Mouse (Mus musculus) urinary bladder, postnatal 14 days (tissue): ENCODE results near the gene Uts2r.

Experiments
- DNase-seq: peaks from one replicate; pipeline ENCODE4 v3.0.0; 2021; ENCODE audit warnings: low spot score

The Uts2r gene

DNA sequence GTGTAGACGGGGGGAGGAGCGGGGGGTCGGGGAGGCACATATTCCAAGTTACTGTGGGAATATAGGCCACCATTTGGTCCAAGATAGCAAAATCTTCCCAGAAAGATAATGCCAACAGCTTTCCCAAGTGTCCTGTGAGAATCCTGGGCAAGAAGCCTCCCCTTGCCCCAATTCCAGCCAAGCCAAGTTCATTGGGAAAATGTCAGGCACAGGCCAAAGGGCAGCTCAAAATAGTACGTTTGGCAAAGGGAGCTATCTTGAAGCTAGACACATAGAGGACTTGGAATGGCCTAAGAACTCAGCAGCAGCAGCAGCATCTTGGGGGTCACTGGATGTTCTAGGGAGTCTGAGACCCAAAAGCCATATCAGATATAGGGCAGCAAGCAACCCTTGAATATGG lies 3.7 kb downstream of the Uts2r start:
- no peak for DNase-seq

- no peak for DNase-seq
These were observed 13.1 kb downstream of the Uts2r start for GRCm38 (mm10) chr11:121173203-121173602.

DNA sequence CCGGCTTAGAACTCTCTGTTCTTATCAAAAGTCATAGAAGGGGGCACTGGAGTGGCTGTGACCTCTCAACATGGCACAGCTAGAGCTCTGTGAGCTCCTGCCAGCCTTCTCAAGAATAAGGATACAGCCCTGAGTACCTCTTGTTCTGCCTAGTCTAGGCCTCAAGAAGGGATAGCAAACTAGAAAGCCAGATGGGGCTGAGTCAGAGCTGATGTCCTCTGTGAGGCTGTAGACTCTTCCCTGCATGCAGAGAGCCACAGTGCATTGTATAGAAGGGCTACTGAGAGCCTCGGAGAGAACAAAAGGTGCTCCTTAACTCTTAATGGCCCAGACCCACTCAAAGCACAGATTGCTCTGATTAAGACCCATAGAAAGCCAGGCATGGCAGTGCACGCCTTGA lies 14.2 kb downstream of the Uts2r start:
- DNase-seq = no peak

DNA sequence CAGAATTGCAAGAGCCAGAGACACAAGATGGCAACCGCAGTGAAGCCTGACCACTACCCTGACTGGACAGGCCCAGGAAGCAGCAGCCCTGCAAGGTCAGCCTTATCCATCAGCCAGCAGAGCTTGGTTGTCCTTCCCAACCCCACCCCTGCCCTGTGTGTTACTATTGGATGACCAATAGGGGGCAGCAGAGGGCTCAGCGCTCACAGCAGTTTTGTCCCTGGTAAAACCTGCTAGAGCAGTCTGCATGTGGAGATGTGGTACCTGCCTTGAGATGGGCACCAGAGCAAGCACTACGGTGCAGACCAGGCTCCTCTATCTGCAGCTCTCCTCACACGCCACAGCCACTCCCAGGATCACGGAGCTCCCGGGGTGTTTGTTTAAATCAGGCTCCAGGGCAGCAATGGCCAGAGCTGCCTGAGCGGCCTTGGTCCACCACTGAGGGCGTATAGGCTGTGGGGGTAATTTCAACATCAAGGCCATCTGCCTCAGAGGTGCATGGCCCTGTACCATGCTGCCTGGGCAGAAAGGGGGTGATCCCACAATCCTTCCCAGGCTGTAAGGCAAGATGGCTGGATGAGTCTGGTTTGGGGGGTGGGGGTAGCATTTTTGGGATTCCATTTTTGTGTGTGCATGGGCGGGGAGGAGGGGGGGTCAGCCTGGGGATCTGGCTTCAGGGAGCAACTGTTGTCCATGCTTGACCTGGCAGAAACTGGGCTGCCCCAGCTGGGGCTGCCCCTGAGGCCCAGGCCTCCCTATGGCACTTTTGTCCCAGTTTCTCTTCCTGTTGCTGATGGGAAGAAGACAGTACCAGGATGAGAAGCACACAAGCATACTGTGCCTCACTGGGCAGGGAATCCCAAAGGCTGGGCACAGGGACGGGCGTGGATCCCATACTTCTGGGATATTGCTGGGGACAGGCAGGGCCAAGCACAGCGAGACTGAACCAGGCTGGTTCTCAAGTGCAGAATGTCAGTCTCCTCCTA lies 16.5 kb downstream of the Uts2r start:
- DNase-seq = peak; percentile 68

GRCm38 (mm10) chr11:121189681-121190080 lies 29.6 kb downstream of the Uts2r start:
- no peak for DNase-seq

DNA sequence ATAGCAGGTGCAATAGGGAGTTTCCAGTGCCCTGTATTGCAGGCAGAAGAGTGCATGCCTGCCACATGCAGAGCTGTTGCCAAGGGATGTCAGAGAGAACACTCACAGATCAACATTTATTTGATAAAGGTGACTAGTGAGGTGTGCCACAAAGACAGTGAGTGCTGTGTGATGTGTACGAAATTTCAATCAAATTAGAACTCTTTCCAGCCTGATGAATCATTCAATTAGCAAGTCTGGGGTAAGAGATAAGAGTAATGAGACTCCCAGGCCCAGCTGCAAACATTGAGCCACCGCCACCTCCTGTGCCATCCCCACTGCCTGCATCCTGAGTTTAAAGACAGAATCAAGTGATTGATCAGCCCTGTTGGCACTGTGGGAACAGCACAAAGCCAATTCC lies 32.7 kb downstream of the Uts2r start:
- DNase-seq = no peak

DNA sequence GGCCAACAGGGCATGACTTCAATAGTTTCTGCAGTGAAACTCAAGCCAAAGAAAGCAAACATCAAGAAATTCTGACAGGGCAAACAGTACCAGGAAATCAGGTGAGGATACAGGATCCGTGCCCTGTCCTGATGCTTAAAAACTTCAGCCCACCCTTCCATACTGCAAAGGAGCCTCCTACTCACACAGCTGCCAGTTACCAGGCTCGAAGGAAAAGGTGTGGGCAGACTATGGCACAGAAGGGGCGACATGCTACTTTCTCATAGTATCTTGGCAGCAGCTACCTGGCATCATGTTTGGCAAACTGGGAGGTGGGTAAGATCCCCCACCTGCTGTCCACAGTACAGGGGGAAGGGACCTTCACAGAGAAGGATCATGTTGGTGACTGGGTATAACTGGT lies 33.3 kb downstream of the Uts2r start:
- DNase-seq = no peak

- no peak for DNase-seq
These were observed 38.6 kb downstream of the Uts2r start for GRCm38 (mm10) chr11:121198622-121199021.

DNA sequence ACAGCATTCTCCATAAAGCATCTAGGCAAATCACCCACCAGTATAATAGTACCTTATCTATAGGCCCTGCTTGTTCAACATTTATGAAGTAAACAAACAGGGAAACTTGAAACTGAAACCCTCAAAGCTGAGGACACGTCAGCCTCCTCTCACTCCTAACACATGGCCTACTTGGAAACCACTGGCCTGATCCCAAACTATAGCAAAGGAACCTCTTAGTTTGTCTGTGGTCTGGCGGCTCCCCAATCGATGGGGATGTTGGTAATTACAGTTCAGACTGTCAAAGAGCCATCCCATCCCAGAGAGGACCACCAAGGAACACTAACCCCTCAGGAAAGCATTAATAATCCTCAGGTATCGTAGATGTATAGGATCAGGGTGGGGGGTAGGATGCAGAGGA lies 39.8 kb downstream of the Uts2r start:
- DNase-seq = no peak

- DNase-seq = no peak
These were observed 40.7 kb downstream of the Uts2r start for GRCm38 (mm10) chr11:121200781-121201180.

GRCm38 (mm10) chr11:121201436-121202198 lies 41.5 kb downstream of the Uts2r start:
- DNase-seq = peak; percentile 38

GRCm38 (mm10) chr11:121203859-121204160 lies 43.7 kb downstream of the Uts2r start:
- DNase-seq = no peak

DNA sequence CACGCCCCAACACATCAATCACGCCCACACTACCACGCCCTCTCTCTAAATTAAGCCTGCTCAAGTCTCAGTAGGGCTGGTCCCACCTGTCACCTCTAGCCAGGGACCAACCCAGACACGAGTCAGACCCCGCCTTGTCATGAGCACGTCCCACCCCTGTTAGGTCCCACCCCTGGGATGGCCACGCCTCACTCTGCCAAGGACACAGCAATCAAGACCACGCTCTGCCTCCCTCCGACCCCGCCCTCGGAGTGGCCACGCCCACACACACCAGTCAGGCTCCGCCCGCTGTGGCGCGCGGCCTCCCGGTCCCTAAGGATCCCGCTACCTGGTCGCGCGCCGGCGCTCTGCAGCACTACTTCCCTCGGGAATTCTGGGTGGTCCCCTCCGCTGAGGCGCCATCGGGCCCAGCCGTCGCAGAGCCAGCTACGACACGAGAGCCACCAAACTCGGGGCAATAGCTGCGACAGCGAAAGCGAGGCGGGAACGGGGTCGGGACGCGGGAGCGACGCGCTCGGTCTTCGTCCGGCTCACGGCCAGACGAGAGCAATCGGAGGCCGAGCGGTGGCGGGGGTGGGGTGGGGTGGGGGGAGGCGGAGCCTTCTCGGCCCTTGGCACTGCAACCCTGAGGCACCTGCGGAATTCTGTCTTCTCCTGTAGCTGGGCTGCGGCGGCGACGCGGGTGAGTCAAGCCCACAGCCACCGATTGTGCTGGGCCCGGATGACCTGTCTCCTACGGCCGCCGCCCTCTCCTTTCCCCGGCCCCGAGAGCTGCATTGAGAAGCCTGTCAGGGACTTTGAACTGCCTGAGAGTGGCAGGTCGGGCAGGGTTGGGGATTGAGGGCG lies 44.3 kb downstream of the Uts2r start, which contains the start of the genes Hexdc and Ogfod3:
Gene Hexdc, plus strand, starts transcription at position 273 of the 846 bp plus-strand sequence.
Gene Ogfod3, minus strand, starts transcription at position 551 of the 846 bp plus-strand sequence.
- DNase-seq = peak; percentile 97
